Mouse (Mus musculus): ENCODE data around the gene Gm10097. TPM values are rescaled to one million over a fixed set of nuclear protein-coding genes. Genes with fewer than 3 reads are reported as not detected.

The Gm10097 gene
- total RNA-seq, 2 experiments from 2014 or later = not detected

GRCm38 (mm10) chr10:5075724-5076123, 6.7 kb downstream of the Gm10097 start:
- no peak for ATAC-seq (replicated peaks; ENCODE audit: low FRiP score, low TSS enrichment, poor library complexity, severe bottlenecking)

DNA sequence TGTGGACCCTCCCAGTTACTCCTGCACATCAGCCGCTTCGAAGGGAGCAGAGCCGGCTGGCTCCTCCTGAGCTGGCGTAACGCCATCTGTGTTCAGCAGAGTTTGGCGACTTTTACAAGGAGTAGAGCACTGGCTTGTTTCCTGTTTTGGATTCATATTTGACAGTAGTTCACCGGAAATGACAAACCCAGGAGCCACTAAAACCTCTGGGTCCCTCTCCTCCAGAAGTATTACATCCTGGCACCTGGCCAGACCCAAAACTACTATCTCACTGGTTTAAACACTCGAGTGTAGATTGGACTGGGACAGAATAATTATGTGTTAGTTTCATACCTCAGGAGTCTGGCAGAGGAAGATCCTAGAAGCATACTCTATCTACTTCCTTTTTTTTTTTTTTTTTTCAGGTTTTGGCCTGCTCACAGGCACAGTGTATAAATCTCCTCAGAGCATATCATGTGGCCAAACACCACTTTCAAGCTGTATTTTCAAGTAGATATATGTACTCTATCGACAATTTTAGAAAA, 11.0 kb downstream of the Gm10097 start:
- peak; percentile 80 for ATAC-seq (replicated peaks; ENCODE audit: low FRiP score, low TSS enrichment, poor library complexity, severe bottlenecking)

DNA sequence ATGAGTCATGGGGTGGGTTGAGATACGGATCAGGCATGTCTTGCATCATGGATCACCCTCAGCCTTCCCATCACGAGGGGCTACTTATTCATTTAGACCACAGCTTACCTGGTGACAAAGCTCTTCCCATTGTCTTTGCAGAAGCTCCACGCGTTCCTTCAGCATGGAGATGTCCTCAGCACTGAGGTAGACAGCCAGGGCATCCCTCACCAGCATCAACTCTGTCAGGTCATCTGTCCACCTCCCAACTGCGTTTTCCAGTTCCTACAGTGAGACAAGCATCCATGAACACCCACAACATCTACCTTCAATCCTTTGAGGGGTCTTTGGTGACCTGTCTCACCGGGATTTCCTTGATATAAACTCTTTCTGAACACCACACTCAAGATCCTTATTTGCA, 14.7 kb downstream of the Gm10097 start:
- ATAC-seq (replicated peaks; ENCODE audit: low FRiP score, low TSS enrichment, poor library complexity, severe bottlenecking) = no peak

DNA sequence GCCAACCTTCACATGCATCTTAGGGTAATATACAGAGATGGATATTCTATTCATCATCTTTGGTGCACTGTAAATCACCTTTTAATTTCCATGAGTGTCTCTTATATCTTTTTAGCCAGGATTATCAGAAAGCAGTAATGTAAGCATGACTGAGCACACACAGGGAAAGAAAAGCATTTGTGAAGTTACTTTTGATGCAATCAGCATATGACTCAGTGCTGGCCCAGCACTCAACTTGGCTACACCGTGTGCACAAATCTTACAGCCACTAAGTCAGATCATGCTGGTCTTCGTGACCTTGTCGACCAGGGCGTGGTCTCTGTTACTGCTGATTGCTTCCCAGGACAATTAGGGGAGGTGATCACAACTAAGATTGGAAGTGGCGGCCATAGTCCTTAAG, 16.8 kb downstream of the Gm10097 start:
- no peak for ATAC-seq (replicated peaks; ENCODE audit: low FRiP score, low TSS enrichment, poor library complexity, severe bottlenecking)

- ATAC-seq (replicated peaks; ENCODE audit: low FRiP score, low TSS enrichment, poor library complexity, severe bottlenecking) = no peak
Measured at GRCm38 (mm10) chr10:5086329-5086728, 17.3 kb downstream of the Gm10097 start.

DNA sequence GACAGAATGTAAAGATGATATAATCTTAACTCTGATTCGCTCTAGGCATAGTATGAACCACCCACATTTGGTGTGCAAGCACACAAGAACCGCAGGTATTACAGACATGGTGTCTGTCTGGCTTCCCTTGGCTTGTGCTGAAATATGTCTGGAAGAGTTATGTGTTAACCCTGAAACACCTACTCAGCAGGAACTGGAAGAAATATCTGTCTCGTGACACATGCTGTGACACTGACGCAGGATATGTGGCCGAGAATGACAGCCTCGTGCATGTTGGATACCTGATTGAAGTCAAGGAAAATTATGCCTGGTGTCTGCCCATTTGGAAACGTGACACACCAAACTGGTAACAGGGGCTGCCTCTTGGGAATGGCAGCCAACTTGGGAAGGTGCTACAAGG, 18.3 kb downstream of the Gm10097 start:
- no peak for ATAC-seq (replicated peaks; ENCODE audit: low FRiP score, low TSS enrichment, poor library complexity, severe bottlenecking)

DNA sequence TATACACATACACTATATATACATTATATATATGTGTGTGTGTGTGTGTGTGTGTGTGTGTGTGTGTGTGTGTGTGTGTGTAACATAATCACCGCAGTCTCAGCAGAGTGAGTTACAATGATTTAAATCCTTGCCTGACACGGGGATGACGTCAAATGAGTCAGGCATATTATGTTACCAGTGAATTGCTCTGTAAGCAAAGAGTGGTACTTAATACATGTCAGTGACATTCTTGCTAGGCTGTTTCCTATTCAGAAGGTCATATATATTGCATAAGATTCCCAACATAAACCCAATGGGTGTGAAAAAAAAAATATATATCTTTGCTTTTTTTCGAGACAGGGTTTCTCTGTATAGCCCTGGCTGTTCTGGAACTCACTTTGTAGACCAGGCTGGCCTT, 20.1 kb downstream of the Gm10097 start:
- no peak for ATAC-seq (replicated peaks; ENCODE audit: low FRiP score, low TSS enrichment, poor library complexity, severe bottlenecking)

DNA sequence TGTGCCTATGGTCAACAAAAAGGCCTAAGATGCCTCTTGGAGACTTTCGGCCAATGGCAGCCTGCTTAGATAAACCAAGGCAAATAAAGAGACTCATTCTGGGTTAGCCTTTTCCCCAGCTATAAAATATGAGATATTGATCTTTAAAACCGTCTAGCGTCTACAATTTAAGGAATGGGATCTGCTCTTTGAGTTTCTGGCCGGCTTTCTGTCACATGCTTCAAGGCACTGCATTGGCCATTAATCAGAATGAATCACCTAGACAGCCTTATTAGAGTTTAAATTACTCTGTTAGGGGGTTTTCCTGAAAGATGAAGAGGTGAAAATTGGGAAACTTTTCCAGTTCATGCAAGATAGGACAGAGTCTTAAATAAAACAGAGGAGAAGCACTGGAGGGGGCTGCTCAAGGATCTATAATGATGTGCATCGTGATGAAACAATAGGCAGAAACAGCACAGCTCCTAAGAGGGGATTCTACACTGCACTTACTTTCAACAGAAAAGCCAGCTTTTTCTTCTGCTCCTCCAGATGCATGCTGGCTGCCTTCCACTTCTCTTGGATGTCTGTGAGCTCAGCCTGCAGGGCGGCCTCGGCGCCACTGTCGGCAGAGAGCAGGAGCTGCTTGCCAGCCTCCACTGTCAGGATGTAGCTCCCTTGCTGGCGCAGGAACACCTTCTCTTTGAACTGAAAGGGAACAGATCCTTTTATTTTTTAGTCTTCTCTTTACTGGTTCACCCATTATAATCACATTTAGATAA, 28.2 kb downstream of the Gm10097 start:
- ATAC-seq (replicated peaks; ENCODE audit: low FRiP score, low TSS enrichment, poor library complexity, severe bottlenecking) = no peak

GRCm38 (mm10) chr10:5097754-5098137, 28.8 kb downstream of the Gm10097 start:
- no peak for ATAC-seq (replicated peaks; ENCODE audit: low FRiP score, low TSS enrichment, poor library complexity, severe bottlenecking)

DNA sequence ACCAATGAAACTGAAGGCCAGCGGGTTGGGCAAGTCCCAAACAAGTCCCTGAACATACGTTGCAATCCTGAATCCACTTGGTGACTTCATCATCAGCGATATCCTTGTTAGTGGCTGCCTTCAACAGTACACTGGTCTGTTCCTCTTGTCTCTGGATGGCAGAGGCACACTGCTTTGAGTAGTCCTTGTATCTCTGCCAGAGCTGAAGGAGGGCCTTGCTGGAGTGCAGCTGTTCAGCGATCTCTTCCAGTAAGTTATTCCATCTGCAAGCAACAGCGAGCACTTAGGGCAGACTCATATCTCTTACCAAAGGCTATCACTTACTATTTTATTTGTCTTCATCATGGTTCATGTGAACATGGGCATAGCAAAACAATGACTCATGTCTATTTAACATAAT, 41.8 kb downstream of the Gm10097 start:
- ATAC-seq (replicated peaks; ENCODE audit: low FRiP score, low TSS enrichment, poor library complexity, severe bottlenecking) = no peak

DNA sequence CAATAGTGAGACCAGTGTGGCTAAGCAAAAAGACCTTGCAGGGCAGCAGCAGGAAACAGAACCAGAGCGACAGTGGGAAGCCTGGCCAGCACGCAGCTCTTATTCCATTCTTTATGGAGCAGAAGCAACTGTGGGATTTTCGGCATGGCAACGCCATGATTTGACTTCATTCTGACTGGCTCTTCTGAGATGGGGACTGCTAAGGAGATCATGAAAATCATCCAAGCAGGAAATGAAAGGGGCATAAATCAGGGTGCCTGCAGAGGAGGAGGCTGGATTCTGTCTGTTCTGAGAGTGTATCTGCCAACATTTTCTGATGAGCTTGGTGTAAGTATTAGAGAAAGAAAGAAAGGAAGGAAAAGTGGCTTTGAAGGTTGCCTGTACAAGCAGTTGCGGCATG, 47.2 kb downstream of the Gm10097 start:
- no peak for ATAC-seq (replicated peaks; ENCODE audit: low FRiP score, low TSS enrichment, poor library complexity, severe bottlenecking)

- no peak for ATAC-seq (replicated peaks; ENCODE audit: low FRiP score, low TSS enrichment, poor library complexity, severe bottlenecking)
Measured at GRCm38 (mm10) chr10:5116720-5117119, 47.7 kb downstream of the Gm10097 start.

All from megakaryocyte-erythroid progenitor cell, adult 5-6 weeks (primary cell).